Mouse (Mus musculus) megakaryocyte progenitor cell, adult 5-6 weeks (primary cell): Measurements from ENCODE around the gene Spire2. TPM values are rescaled to one million over a fixed set of nuclear protein-coding genes. Genes with fewer than 3 reads are reported as not detected.

Experiments
- ATAC-seq: replicated peaks from 2 replicates; pipeline ENCODE4 v1.8.0; 2016; ENCODE audit warnings: mild to moderate bottlenecking, moderate TSS enrichment, inconsistent platforms; ENCODE audit not compliant: poor library complexity
- total RNA-seq, 2 experiments: library from RNA; stranded (forward) in 1 of 2; stranded (reverse) in 1 of 2; fragments of 157-497, 149-512 nt in 1 of 2; fragments of 200-1000 nt in 1 of 2; gene quantifications; 2 replicates each; pipeline versions ENCODE4 v1.2.3 to v1.2.4; 2015 to 2017

The Spire2 gene
- total RNA-seq, 2 experiments from 2014 or later = 0.07 TPM; not detected in 1

- no peak for ATAC-seq
These were observed 43.2 kb downstream of the Spire2 start for GRCm38 (mm10) chr8:123375701-123376100.

DNA sequence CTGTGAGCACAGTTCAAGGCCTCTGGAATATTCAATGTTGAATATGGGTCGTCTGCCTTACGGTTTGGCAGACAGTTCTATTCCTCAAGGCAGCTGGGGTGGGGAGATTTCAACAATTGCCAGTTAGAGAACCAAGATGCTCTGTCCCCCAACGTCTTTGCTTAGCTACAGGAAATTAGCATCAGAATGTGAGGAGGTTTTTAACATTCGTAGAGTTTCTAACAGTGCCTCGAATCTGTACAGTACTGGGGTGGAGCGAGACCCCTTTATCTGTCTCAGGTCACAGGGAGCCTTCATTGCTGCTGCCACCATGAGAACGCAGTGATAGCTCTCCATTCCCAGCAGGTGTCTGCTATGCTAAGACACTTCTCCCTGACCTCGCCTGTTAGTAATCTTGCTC lies 43.6 kb downstream of the Spire2 start:
- no peak for ATAC-seq

DNA sequence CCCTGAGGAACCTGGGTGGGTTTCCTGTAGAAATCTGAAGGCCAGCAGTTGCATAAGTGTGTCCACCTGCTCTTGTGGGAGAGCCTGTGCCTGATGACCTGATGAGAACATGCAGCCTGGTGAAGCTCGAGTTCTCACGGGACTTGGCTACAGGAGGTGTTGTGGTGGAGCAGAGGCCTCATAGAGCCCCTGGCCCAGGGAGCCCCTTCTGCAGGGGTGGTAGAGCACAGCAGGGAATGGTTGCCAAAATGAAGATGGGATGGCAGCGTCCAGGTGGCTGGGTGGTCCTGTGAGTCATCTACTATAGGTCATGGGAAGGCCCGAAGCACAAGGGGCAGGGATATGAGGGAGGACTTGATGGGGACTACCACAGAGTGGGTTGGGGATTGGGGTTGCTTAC lies 49.2 kb downstream of the Spire2 start:
- no peak for ATAC-seq

GRCm38 (mm10) chr8:123382516-123382915 lies 50.0 kb downstream of the Spire2 start:
- ATAC-seq = no peak

GRCm38 (mm10) chr8:123384883-123385540 lies 52.5 kb downstream of the Spire2 start:
- ATAC-seq = peak; percentile 85

DNA sequence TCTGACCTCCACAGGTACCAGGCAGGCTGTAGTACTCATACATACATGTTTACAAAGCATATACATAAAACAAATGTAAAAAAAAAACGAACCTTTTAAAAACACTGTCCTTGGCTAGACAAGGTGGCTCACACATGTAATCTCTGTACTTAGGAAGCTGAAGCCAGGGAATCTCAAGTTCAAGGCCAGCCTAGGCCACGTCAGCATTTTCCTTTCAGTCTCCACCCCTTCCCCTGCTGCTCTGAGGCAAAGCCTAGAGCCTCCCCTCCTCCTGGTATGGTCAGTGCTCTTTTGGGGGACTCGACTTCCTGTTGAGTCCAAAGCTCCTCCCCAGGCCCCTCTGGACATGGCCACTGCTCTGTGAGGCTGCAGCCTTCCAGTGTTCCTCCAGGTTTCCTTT lies 54.5 kb downstream of the Spire2 start:
- no peak for ATAC-seq

DNA sequence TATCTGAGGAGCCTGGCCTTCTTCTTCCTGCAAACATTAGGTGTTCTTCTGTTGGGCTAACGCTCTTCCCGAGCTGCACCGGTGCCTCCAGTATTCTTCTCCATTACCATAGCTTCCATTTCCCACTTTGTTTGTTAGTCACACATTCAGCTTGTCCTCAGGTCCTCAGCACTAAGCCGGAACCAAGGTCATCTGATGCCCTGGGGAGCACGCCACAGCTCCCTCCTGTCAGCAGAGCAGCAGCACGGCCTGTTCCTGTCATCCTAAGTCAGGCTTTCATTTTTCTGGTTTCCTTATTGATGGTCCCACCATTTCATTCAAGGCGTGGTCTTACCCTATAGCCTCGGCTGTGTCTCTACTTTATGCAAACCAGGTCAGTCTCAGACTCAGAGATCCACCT lies 55.3 kb downstream of the Spire2 start:
- no peak for ATAC-seq

- ATAC-seq = no peak
These were observed 56.5 kb downstream of the Spire2 start for GRCm38 (mm10) chr8:123389026-123389425.

DNA sequence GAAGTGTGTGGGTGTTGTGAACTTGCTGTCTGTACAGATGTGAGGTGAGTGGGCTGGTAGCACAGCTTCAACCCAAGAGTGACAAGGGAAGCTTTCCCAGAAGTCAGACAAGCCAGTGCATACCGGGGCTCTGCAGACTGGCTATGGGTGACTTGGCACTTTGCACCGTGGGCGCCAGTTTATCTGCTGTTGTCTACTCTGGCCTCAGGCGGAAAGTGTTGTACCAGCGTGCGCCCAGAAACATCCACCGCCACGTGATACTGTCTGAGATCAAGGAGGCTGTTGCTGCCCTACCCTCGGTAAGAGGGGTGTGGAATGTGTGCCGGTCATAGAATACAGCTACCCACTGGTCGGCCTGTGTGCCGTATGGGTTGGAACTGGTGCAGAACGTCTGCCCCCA lies 65.8 kb downstream of the Spire2 start:
- ATAC-seq = peak; percentile 80

DNA sequence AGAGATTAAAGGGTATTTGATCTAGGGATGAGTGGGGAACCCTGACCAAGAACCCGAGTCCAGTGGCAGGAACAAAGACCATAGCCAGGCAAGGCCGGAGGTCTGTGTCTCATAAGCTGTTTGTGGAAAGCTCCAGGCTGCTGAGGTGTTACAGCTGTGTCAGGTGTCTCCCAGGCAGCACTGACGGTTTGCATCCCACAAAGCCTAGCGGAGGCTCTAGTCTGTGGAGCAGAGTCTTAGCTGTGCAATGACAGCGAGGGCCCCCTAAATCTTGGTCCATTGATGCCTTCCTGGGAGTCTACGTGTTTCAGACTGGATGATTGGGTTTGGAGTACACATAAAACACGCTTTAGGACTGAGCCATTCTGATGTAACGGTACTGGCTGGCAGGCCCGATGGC lies 69.4 kb downstream of the Spire2 start:
- no peak for ATAC-seq

DNA sequence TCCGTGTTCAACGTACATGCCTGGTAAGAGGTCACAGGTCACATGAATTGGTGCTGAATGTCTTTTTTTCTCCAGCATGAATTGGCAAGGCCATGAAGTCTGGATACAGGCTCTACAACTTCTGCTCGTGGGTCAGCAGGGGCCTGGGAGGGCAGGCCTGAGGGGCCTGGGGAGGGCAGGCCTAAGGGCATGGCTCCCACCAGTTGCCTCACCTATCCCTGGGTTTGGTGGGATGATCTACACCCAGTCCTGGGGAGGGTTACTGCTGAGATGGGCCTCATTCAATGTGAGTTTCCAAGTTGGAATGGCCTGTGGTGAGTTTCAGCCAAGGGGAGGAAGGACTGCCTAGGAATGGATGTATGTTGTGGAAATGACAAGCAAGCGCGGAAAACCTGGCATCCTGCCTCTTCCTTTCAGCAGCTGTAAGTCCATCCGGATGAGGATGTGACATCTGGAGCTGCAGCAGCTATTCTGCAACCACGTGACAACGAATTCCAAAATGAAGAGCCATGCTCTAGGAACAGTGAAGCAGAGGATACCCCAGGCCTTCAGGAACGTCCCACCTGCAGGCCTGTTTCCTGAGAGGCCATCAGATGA lies 70.3 kb downstream of the Spire2 start:
- ATAC-seq = no peak

- no peak for ATAC-seq
These were observed 72.0 kb downstream of the Spire2 start for GRCm38 (mm10) chr8:123404521-123404920.

GRCm38 (mm10) chr8:123406786-123407185 lies 74.3 kb downstream of the Spire2 start, which contains the start of gene Mc1r:
Mc1r (plus strand) TSS chr8:123407107.
- peak; percentile 54 for ATAC-seq

DNA sequence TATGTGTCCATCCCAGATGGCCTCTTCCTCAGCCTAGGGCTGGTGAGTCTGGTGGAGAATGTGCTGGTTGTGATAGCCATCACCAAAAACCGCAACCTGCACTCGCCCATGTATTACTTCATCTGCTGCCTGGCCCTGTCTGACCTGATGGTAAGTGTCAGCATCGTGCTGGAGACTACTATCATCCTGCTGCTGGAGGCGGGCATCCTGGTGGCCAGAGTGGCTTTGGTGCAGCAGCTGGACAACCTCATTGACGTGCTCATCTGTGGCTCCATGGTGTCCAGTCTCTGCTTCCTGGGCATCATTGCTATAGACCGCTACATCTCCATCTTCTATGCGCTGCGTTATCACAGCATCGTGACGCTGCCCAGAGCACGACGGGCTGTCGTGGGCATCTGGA lies 75.1 kb downstream of the Spire2 start:
- ATAC-seq = no peak

- ATAC-seq = peak; percentile 58
These were observed 76.4 kb downstream of the Spire2 start for GRCm38 (mm10) chr8:123408586-123409544.

- peak; percentile 8; the same call in 1 of the 2 replicates for ATAC-seq
These were observed 77.6 kb downstream of the Spire2 start for GRCm38 (mm10) chr8:123410049-123410587.

DNA sequence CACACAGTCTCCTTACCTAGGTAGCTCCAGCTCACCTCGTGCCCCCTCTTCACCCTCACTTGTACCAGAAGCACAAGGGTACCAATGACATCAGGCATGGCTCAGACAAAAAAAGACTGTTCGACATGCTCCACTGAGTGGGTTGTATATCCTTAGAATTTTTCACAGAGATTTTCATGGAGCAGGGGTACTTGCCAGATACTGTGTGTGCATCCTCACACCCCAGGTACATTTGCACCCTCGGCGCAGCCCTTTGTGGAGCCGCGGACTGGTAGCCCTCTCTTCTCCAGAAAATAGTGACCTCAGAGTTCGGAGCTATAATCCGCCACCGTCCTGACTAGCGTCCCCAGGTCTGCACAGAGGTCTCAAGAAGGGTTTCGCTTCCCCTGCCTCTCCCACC lies 78.3 kb downstream of the Spire2 start:
- no peak for ATAC-seq

GRCm38 (mm10) chr8:123411246-123411645 lies 78.7 kb downstream of the Spire2 start, which contains the start of gene Tubb3:
Tubb3 (plus strand) TSS chr8:123411424.
- peak; percentile 47 for ATAC-seq

DNA sequence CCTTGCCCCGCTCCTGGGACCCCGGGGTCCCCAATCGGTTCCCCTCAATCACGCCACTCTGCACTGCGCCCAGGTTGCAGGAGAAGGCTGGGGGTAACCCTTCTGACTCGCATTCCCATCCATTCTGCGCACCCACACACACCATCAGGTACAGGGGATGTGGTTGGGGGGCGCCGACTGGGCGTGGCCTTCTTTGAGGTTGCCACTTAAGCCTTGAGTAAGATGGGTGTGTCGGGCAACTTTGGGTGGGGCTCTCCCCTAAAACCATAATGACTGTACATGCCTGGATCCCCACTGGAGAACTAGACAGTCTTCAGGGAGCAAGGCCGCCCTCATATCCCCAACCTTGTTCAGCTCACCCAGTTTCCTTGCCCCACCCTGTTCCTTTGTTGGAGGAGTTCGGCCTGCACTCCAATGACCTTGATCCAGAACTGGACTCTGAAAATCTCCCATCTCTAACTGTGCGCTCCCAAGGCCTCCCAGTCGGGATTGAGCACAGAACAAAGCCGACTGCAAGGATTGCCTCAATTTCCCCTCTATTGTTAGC lies 79.3 kb downstream of the Spire2 start:
- no peak for ATAC-seq

- ATAC-seq = no peak
These were observed 80.2 kb downstream of the Spire2 start for GRCm38 (mm10) chr8:123412560-123413170.
